Mouse (Mus musculus): Measurements from ENCODE around the gene Ice1.

- TF ChIP-seq POLR2A (IDR thresholded peaks at IDR 0.05; ENCODE audit: control insufficient read depth, extremely low read depth, insufficient read depth, low read length, poor library complexity), result no peak
- no peak for TF ChIP-seq CTCF (IDR thresholded peaks at IDR 0.05; ENCODE audit: borderline replicate concordance, control insufficient read depth, extremely low read depth, insufficient read depth, low read length, poor library complexity)
Measured at GRCm38 (mm10) chr13:70680316-70680715, 42.9 kb upstream of the Ice1 start.
